Mouse (Mus musculus): ENCODE measurements at regions not wholly inside any gene's neighbourhood (a gene's known extent, or its start where the extent isn't known, plus 50 kb on each side); places are given as distances from the start of the nearest gene placed in this dataset.

- H3K9ac ChIP-seq (ENCODE audit: low read depth, low read length, severe bottlenecking): no peak overlapping the region
- no peak overlapping the region for H3K27ac ChIP-seq (replicated peaks; ENCODE audit: low read depth, low read length)
- 49% methylated on average over 2 of the region's 2 CpGs for WGBS
- H3K4me3 ChIP-seq (replicated peaks; ENCODE audit: low read length): no peak overlapping the region
- no peaks in the 10 kb centered on the region for H3K9me3 ChIP-seq (ENCODE audit: control insufficient read depth, low read length)
- no peaks in the 10 kb centered on the region for H3K27me3 ChIP-seq (ENCODE audit: control insufficient read depth, insufficient read depth, low read length)
- H3K4me2 ChIP-seq (replicated peaks; ENCODE audit: low read depth, low read length, severe bottlenecking): no peak overlapping the region
- H3K4me1 ChIP-seq (ENCODE audit: control insufficient read depth, insufficient read depth, low read length): no peaks in the 10 kb centered on the region
- DNase-seq (ENCODE audit: low spot score): peak; percentile 35
- TF ChIP-seq POLR2A (IDR thresholded peaks at IDR 0.05; ENCODE audit: borderline replicate concordance, extremely low read depth, insufficient read depth, insufficient read length): no peak
- ATAC-seq (ENCODE audit: low FRiP score, low read depth): no peak
- no peaks in the 10 kb centered on the region for H3K36me3 ChIP-seq (ENCODE audit: control insufficient read depth, insufficient read depth, low read length)
Observed at GRCm38 (mm10) chr3:39264671-39265430, 378.1 kb downstream of the Fat4 start.

DNA sequence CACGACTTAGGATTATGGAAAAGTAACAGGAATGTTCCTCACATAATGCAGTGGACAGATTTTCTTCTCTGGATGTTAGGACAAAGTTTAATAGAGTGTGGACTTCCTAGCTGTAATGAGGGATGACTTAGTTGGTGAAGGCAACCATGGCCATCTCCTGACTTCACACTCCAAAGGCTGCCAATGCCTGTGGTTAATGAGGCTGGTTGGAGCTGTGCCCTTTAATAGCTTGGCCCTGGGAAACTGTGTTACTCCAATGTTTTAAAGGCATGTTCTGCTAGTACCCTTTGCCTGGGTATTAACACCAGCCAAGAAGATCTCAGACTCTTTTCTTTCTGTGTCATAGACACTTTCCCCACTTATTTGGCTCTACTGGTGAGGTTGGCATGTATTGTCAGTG, 378.9 kb downstream of the Fat4 start:
- H3K4me1 ChIP-seq (ENCODE audit: control insufficient read depth, insufficient read depth, low read length): no peaks in the 10 kb centered on the region
- no peaks in the 10 kb centered on the region for H3K36me3 ChIP-seq (ENCODE audit: control insufficient read depth, insufficient read depth, low read length)
- no peak overlapping the region for H3K9ac ChIP-seq (ENCODE audit: low read depth, low read length, severe bottlenecking)
- TF ChIP-seq POLR2A (IDR thresholded peaks at IDR 0.05; ENCODE audit: borderline replicate concordance, extremely low read depth, insufficient read depth, insufficient read length): no peak
- WGBS: 79% methylated on average over 1 of the region's 1 CpGs
- no peaks in the 10 kb centered on the region for H3K9me3 ChIP-seq (ENCODE audit: control insufficient read depth, low read length)
- no peak overlapping the region for H3K4me3 ChIP-seq (replicated peaks; ENCODE audit: low read length)
- H3K27me3 ChIP-seq (ENCODE audit: control insufficient read depth, insufficient read depth, low read length): no peaks in the 10 kb centered on the region
- DNase-seq (ENCODE audit: low spot score) (peak; percentile 34), ATAC-seq (ENCODE audit: low FRiP score, low read depth) (no peak)
- H3K27ac ChIP-seq (replicated peaks; ENCODE audit: low read depth, low read length): no peak overlapping the region
- no peak overlapping the region for H3K4me2 ChIP-seq (replicated peaks; ENCODE audit: low read depth, low read length, severe bottlenecking)

DNA sequence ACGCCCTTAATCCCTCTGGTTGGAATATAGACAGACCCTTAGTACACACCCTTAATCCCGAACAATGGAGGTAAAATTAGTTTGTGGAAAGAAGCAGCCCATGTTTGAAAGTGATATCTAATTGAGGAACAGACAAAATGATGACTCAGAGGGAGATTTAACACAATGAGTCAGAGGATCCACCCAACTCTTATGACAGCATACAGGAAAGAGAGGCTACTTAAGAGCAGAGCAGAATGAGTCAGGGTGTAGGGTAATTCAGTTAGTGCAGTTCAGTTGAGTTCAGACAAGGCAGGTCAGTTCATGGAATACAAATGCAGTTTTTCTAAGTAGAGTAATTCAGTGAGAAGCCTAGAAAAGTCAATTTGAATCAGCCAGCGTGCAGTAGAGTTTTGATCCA, 382.6 kb downstream of the Fat4 start:
- Histone ChIP-seq H3K9ac (ENCODE audit: low read depth, low read length, severe bottlenecking) (no peak overlapping the region), H3K4me1 (ENCODE audit: control insufficient read depth, insufficient read depth, low read length) (0 out of 2 replicates have a peak, but pooled peaks cover 8% of the 10 kb centered on the region), H3K27me3 (ENCODE audit: control insufficient read depth, insufficient read depth, low read length) (no peaks in the 10 kb centered on the region), H3K9me3 (ENCODE audit: control insufficient read depth, low read length) (no peaks in the 10 kb centered on the region), H3K4me3 (replicated peaks; ENCODE audit: low read length) (no peak overlapping the region), H3K27ac (replicated peaks; ENCODE audit: low read depth, low read length) (no peak overlapping the region), H3K36me3 (ENCODE audit: control insufficient read depth, insufficient read depth, low read length) (no peaks in the 10 kb centered on the region), H3K4me2 (replicated peaks; ENCODE audit: low read depth, low read length, severe bottlenecking) (no peak overlapping the region)
- DNase-seq (ENCODE audit: low spot score) (no peak), ATAC-seq (ENCODE audit: low FRiP score, low read depth) (no peak)
- no peak for TF ChIP-seq POLR2A (IDR thresholded peaks at IDR 0.05; ENCODE audit: borderline replicate concordance, extremely low read depth, insufficient read depth, insufficient read length)
- 89% methylated on average over 3 of the region's 3 CpGs for WGBS

- H3K27me3 ChIP-seq (ENCODE audit: control insufficient read depth, insufficient read depth, low read length): no peaks in the 10 kb centered on the region
- H3K4me2 ChIP-seq (replicated peaks; ENCODE audit: low read depth, low read length, severe bottlenecking): no peak overlapping the region
- no peak overlapping the region for H3K4me3 ChIP-seq (replicated peaks; ENCODE audit: low read length)
- H3K27ac ChIP-seq (replicated peaks; ENCODE audit: low read depth, low read length): no peak overlapping the region
- no peak overlapping the region for H3K9ac ChIP-seq (ENCODE audit: low read depth, low read length, severe bottlenecking)
- TF ChIP-seq POLR2A (IDR thresholded peaks at IDR 0.05; ENCODE audit: borderline replicate concordance, extremely low read depth, insufficient read depth, insufficient read length): no peak
- no peak for ATAC-seq (ENCODE audit: low FRiP score, low read depth)
- H3K36me3 ChIP-seq (ENCODE audit: control insufficient read depth, insufficient read depth, low read length): no peaks in the 10 kb centered on the region
- no peaks in the 10 kb centered on the region for H3K9me3 ChIP-seq (ENCODE audit: control insufficient read depth, low read length)
- WGBS: 64% methylated on average over 1 of the region's 1 CpGs
- DNase-seq (ENCODE audit: low spot score): no peak
- 0 out of 2 replicates have a peak, but pooled peaks cover 8% of the 10 kb centered on the region for H3K4me1 ChIP-seq (ENCODE audit: control insufficient read depth, insufficient read depth, low read length)
Observed at GRCm38 (mm10) chr3:39272616-39273015, 385.9 kb downstream of the Fat4 start.

DNA sequence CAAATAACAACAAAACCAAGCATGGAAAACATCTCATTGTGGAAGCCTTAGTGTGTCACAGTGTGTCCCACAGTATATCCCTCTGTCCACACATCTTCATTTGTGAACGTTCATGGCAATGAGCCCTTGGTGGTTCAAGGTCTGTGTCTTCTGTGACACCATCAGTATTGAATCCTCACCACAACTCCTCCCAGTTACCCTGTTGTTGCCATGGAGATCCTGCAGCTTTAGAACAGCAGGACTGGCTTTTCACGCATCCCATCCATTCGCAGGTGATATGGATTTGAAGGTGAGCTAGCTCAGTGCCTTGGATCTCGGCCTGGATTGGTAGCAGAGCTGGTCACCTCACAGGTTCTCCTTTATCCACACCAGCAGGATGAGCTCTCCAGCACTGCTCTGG, 390.2 kb downstream of the Fat4 start:
- no peaks in the 10 kb centered on the region for H3K27me3 ChIP-seq (ENCODE audit: control insufficient read depth, insufficient read depth, low read length)
- H3K4me2 ChIP-seq (replicated peaks; ENCODE audit: low read depth, low read length, severe bottlenecking): no peak overlapping the region
- H3K27ac ChIP-seq (replicated peaks; ENCODE audit: low read depth, low read length): no peak overlapping the region
- no peak for ATAC-seq (ENCODE audit: low FRiP score, low read depth)
- no peak overlapping the region for H3K4me3 ChIP-seq (replicated peaks; ENCODE audit: low read length)
- no peak for TF ChIP-seq POLR2A (IDR thresholded peaks at IDR 0.05; ENCODE audit: borderline replicate concordance, extremely low read depth, insufficient read depth, insufficient read length)
- H3K9ac ChIP-seq (ENCODE audit: low read depth, low read length, severe bottlenecking): no peak overlapping the region
- H3K9me3 ChIP-seq (ENCODE audit: control insufficient read depth, low read length): no peaks in the 10 kb centered on the region
- no peak for DNase-seq (ENCODE audit: low spot score)
- no peaks in the 10 kb centered on the region for H3K36me3 ChIP-seq (ENCODE audit: control insufficient read depth, insufficient read depth, low read length)
- H3K4me1 ChIP-seq (ENCODE audit: control insufficient read depth, insufficient read depth, low read length): 0 out of 2 replicates have a peak, but pooled peaks cover 3% of the 10 kb centered on the region
- WGBS: 89% methylated on average over 4 of the region's 4 CpGs
